Mouse (Mus musculus): Measurements from ENCODE around the gene Ly6g6e.
"Not testable (repeated sequence)": the region's sequence is repeated elsewhere in the genome, so short reads cannot be mapped to it uniquely, and the experiment has no call there.

Gene Ly6g6e

GRCm38 (mm10) chr17:35104754-35105153, 28.1 kb downstream of the Ly6g6e start:
- no peak for DNase-seq

- DNase-seq: peak; percentile 80
Observed at GRCm38 (mm10) chr17:35105740-35106389, 29.2 kb downstream of the Ly6g6e start.

- DNase-seq: no peak
Observed at GRCm38 (mm10) chr17:35106522-35106921, 29.8 kb downstream of the Ly6g6e start.

- peak; percentile 76 for DNase-seq
Observed at GRCm38 (mm10) chr17:35108097-35108496, 31.4 kb downstream of the Ly6g6e start, which contains the start of gene Ly6g5c. Gene Ly6g5c, plus strand, starts transcription at chr17:35108279.

- no peak for DNase-seq
Observed at GRCm38 (mm10) chr17:35111774-35112173, 35.1 kb downstream of the Ly6g6e start.

- DNase-seq: no peak
Observed at GRCm38 (mm10) chr17:35115046-35116019, 38.6 kb downstream of the Ly6g6e start, which contains the start of gene Ly6g5b. Gene Ly6g5b, minus strand, starts transcription at chr17:35115428.

- DNase-seq: peak; percentile 74
Observed at GRCm38 (mm10) chr17:35120745-35121142, 44.0 kb downstream of the Ly6g6e start.

GRCm38 (mm10) chr17:35121143-35121799, 44.6 kb downstream of the Ly6g6e start, which contains the start of gene Gpank1:
Gene Gpank1, plus strand, starts transcription at chr17:35121455.
- peak; percentile 99 for DNase-seq

GRCm38 (mm10) chr17:35121871-35122303, 45.2 kb downstream of the Ly6g6e start, which contains the start of gene Csnk2b:
Gene Csnk2b, minus strand, starts transcription at chr17:35122053.
- DNase-seq: peak; percentile 90

- not testable (repeated sequence) for DNase-seq
Observed at GRCm38 (mm10) chr17:35123287-35123686, 46.6 kb downstream of the Ly6g6e start.

GRCm38 (mm10) chr17:35124261-35124896, 47.7 kb downstream of the Ly6g6e start:
- DNase-seq: not testable (repeated sequence)

- no peak for DNase-seq
Observed at GRCm38 (mm10) chr17:35125081-35125480, 48.4 kb downstream of the Ly6g6e start.

- DNase-seq: no peak
Observed at GRCm38 (mm10) chr17:35125578-35125977, 48.9 kb downstream of the Ly6g6e start.

- DNase-seq: no peak
Observed at GRCm38 (mm10) chr17:35126206-35126611, 49.5 kb downstream of the Ly6g6e start, which contains the start of gene D17H6S53E. Gene D17H6S53E, plus strand, starts transcription at chr17:35126373.

GRCm38 (mm10) chr17:35127017-35127416, 50.3 kb downstream of the Ly6g6e start:
- DNase-seq: no peak

Data from cerebellum, adult 9-10 months (tissue).